Mouse (Mus musculus) gastrocnemius, adult 2 months (tissue): ENCODE measurements around the gene Derl3. TPM values are rescaled to one million over a fixed set of nuclear protein-coding genes. Genes with fewer than 3 reads are reported as not detected.

Experiments used
- DNase-seq: peaks from one replicate; pipeline ENCODE4 v3.0.0; 2022
- H3K27ac ChIP-seq: fragments of 200-600 bp; 2 replicates; pipeline ENCODE4 v1.8.1; 2022; ENCODE audit warnings: mild to moderate bottlenecking
- H3K4me3 ChIP-seq: fragments of 200-600 bp; 2 replicates; pipeline ENCODE4 v1.8.1; 2022; ENCODE audit warnings: mild to moderate bottlenecking, moderate library complexity
- CTCF ChIP-seq: fragments of 200-600 bp; IDR thresholded peaks from 2 replicates; pipeline ENCODE4 v1.8.1; 2022; ENCODE audit warnings: antibody characterized with exemption, mild to moderate bottlenecking, moderate library complexity
- intact Hi-C: fragments of 180-260 bp; cut with DNase I; formaldehyde crosslinking; loops from one replicate; pipeline ENCODE4 v1.15.1; 2025
- total RNA-seq, 2 experiments: library from RNA; stranded (reverse); gene quantifications; 2 replicates each; pipeline ENCODE4 v1.2.3; 2021

Derl3 gene
- total RNA-seq, 2 experiments from 2014 or later = 0.45 TPM; not detected in 1

DNA sequence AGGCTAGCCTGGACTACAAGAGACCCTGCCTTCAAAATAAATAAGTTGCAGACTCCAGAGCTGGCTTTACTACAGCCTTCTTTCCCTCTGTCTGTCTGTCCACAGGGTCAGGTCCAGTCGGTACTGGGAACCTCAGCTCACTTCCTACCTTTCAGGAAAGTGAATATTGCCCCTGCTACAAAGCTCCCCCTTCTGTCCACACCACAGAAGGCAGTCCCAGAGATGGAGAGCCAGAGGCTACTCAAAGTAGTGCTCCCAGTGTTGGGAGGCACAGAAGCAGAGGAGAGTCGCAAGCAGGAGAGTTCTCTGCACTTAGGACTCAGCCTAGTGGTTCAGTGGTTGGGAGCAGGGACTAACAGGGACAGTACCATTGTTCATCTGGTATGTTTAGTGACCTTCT is 31.1 kb downstream of the Derl3 start:
- TF ChIP-seq CTCF = peak; percentile 52
- H3K27ac ChIP-seq = no peak overlapping the region
- peak; percentile 45 for DNase-seq
- no peak overlapping the region for H3K4me3 ChIP-seq
- intact Hi-C loops = no loop called here

DNA sequence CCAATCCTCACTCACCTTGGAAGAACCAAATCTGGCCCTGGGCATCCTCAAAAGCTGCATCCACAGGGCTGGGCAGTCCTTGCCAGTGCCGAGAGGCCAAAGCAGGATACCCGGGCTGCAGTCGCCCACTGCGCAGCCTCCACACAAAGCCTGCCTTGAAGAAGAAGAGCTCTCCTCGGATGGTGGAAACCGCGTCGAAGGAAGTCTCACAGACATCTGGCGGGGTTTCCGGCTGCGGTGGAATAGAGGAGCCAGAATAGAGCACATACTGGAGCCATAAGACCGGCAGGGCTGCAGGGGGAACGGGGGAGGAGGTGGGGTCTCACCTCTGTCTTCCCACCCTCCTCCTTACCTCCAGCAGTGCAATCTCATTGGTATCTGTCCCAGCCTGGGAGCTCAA is 33.2 kb downstream of the Derl3 start:
- no peak overlapping the region for H3K27ac ChIP-seq
- DNase-seq = no peak
- H3K4me3 ChIP-seq = no peak overlapping the region
- TF ChIP-seq CTCF = no peak
- intact Hi-C loops = no loop called here

DNA sequence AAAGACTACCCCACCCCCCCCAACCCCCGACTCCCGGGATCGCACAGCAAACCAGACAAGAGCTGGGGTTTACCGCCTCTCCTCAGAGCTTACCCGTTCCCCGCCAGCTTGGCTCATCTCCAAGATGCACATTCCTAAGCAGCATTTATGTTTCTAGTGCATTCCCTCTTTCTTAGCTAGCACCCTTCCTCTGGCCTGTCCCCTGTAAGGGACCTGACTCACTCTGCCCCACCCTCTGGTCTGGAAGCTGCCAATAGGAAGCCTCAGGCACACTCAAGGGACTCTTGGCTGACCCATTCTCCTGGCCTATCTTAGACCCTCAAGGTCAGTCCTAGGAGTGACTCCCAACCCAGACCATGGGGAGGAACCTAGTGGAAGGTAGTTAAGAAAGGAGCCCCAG is 37.1 kb downstream of the Derl3 start:
- intact Hi-C loops = no loop called here
- no peak for TF ChIP-seq CTCF
- DNase-seq = no peak
- Histone ChIP-seq H3K27ac (no peak overlapping the region; the same call in 1 of the 2 replicates), H3K4me3 (peak overlapping the region; percentile 23; the same call in 1 of the 2 replicates)

DNA sequence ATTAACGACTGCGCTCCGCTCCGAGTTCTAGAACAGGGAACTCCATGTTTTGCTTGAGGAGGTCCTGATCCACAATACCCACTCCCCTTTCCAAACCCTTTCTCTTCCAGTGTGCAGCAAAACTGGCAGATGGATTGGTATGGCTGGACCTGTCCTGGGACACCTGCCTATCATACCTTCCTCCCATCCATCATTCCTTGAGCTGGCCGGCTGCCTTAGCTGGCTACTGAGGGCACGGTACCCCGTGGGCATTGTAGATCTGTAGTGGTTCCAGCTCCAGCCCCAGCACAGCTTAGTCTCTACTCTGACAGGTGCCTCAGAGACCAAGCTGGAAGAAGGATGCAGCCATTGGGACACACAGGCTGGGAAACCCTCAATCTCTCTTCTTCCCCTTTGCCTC is 38.1 kb downstream of the Derl3 start:
- Histone ChIP-seq H3K4me3 (peak overlapping the region; percentile 84), H3K27ac (peak overlapping the region; percentile 86; the same call in 1 of the 2 replicates)
- intact Hi-C loops = no loop called here
- no peak for TF ChIP-seq CTCF
- no peak for DNase-seq

DNA sequence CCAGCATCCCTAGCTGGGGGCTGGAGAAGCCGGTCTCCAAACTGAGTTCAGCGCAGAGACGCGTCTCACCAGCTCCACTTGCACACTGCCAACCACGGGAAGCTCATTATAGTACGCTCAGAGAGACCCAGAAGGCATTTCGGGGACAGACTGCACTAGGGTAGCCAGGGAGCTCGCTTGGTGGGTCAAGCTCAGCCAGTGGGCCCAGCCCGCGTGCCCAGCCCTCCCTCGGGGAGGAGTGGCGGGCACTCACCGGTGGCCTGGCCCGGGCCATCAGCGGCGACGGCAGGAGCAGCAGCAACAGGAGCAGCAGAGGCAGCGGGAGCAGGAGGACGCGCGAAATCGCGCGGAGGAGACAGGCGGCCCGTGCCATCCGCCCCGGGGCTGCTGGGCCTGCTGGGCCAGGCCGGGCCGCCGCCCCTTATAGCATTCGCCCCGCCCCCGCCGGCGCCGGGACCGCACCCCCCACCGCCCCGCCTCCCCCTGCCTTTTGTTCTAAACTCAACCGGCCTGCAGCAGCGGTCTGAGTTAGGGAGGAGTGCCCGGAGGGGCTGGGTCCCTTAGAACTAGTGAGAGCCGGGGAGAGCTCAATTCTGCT is 39.0 kb downstream of the Derl3 start:
- Histone ChIP-seq H3K4me3 (peak overlapping the region; percentile 84), H3K27ac (peak overlapping the region; percentile 86)
- intact Hi-C loops = no loop called here
- TF ChIP-seq CTCF = no peak
- peak; percentile 78 for DNase-seq

DNA sequence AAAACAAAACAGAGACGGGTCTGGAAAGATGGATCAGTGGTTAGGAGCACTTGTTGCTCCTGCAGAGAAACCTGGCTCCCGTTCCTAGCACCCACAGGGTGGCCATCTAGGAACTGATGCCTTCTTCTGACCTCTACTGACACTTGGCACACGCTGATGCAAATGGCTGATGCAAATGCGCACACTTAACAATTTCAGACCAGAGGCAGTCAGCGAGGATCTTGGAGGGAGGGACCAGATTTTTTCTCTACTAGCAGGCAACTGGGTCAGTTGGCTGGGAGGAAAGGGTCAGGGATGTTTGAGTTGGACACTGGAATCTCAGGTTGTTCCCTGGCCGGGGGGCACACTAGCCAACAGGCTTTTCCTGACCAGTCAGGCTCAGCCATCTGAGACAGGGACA is 39.7 kb downstream of the Derl3 start, which contains the start of gene Chchd10:
Gene Chchd10 (plus strand): TSS at position 240 of the 400 bp plus-strand sequence.
- no peak for DNase-seq

DNA sequence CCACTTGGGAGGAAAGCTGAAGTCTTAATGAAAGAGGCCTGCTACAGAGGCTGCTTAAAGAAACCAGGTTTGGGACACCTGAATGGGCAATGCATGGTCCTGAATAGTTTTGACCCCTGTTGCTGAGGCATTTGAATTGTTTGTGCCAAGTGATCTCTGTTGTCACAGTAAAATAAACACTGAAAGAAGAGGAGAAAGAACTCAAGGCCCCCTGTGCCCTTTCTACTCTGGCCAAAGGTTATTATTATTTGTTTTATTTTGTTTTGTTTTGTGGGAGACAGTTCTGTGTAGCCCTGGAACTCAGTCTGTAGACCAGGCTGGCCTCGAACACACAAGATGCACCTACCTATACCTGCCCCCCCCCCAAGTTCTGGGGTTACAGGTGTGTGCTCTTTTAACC is 41.8 kb downstream of the Derl3 start:
- no peak for DNase-seq
- TF ChIP-seq CTCF = no peak
- intact Hi-C loops = loop anchor here (5.0 kb wide), 1 partner anchor 38 kb away; no protein-coding TSS in a partner anchor
- H3K4me3 ChIP-seq = peak overlapping the region; percentile 81
- peak overlapping the region; percentile 99 for H3K27ac ChIP-seq

More for the DNA sequence above, 39.7 kb downstream of the Derl3 start, which contains the start of gene Chchd10:
- TF ChIP-seq CTCF = no peak
- intact Hi-C loops = no loop called here
- Histone ChIP-seq H3K4me3 (peak within 1 kb of the TSS; percentile 84), H3K27ac (peak within 1 kb of the TSS; percentile 86)

DNA sequence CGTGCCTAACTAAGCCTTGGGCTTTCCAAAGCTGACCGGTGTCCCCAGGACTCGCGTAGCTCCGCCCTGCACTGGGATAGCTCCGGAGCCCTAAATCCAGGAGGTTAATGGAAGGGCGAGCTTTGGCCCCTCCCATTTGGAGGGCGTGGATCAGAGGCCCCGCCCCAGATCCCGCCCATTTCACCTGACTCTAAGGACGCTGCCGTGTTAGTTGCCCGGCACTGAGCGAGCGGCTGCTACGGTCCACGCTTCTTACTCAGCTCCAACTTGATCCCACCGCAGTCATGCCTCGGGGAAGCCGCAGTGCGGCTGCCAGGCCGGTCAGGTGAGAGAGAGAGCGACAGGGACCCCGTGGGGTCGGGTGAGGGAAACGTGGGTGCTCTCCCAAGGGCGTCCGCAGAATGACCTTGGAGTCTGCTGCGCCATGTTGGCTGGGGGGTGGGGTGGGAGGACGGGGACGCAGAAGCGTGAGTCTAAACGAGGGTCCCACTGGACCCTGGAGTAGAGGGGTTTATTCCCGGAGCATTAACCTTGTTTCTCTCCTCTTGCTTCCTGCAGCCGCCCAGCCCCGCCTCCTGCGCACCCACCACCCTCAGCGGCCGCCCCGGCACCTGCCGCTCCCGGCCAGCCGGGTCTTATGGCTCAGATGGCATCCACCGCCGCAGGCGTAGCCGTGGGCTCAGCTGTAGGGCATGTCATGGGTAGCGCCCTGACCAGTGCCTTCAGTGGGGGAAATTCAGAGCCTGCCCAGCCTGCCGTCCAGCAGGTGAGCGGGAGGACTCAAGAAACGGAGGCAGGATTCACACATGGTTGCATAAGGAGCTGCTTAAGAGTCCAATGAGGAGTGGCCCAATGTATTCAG is 42.7 kb downstream of the Derl3 start, which contains the start of gene Mmp11:
Gene Mmp11 (minus strand): TSS at position 817 of the 862 bp plus-strand sequence.
- intact Hi-C loops = loop anchor here (5.0 kb wide), 1 partner anchor 39 kb away; no protein-coding TSS in a partner anchor

DNA sequence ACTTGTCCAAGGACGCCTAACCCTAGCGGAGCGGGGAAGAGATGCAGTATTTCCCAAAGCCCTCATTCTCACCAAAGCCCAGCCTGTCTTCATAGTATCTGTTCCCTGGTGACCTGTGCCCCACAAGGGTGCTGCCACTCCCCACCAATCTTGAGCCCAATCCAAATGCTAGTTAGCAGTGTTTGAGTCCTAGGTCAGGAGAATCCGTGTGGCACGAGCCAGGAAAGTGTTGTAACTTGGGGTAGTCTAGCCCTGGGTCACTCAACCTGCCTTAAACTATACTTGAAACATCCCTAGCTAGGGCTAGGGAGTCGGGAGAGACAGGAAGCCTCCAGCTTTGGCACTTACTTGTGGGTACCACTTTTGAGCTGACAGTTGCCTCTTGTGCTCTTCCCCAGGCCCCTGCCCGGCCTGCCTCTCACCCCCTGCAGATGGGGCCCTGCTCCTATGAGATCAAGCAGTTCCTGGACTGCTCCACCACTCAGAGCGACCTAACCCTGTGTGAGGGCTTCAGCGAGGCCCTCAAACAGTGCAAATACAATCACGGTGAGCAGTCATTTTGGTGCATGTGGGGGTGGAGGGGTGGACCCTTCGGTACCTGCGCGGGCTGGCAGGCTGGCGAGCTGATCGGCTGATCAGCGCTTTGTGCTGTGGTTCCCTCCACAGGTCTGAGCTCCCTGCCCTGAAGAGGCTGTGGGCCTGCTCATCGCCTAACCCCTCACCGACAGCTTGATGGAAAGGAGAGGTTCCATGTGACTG is 43.9 kb downstream of the Derl3 start:
- Histone ChIP-seq H3K27ac (peak overlapping the region; percentile 99), H3K4me3 (peak overlapping the region; percentile 81)
- peak; percentile 51 for DNase-seq
- intact Hi-C loops = loop anchor here (5.0 kb wide), 1 partner anchor 40 kb away; no protein-coding TSS in a partner anchor
- TF ChIP-seq CTCF = no peak

More for the DNA sequence above, 42.7 kb downstream of the Derl3 start, which contains the start of gene Mmp11:
- Histone ChIP-seq H3K4me3 (peak within 1 kb of the TSS; percentile 81), H3K27ac (peak within 1 kb of the TSS; percentile 99)
- DNase-seq = peak; percentile 86
- TF ChIP-seq CTCF = no peak

DNA sequence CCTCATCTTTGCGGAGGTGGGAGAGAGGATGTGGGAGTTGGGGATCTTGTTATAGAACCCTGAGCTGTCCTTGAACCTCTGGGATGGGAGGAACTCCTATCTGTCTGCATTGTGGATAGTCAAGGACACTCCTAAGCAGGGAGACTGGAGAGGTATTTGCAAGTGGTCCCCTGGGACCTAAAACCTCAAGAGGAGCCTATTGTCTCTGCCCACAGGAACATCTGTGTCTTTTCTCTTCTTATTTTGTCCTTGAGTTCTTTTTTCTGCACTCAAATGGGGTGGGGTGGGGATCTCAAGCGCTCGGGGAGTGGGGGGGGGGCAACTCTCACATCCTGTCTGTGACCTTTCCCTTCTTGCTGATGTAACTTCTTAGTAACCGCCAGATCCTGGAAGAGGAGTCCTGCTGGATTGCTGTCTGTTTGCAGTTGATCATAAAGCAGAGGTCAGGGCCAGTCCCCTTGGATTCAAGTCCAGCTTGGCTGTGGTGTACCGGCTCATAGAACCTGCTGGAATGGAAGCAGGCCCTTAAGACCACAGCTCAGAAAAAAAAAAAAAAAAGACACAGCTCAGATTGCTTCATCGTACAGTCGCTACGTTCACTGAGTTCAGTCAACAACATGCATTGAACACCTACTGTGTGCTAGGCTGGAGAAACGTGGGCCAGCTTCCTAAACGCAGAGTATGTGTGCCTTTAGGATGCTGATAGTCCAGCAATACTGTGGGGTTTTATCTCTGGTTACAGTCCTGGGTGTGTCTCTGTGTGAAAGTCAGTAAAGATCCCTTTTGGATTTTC is 44.8 kb downstream of the Derl3 start:
- TF ChIP-seq CTCF = no peak
- DNase-seq = peak; percentile 57
- Histone ChIP-seq H3K27ac (peak overlapping the region; percentile 99), H3K4me3 (peak overlapping the region; percentile 81)
- intact Hi-C loops = loop anchor here (5.0 kb wide), 1 partner anchor 41 kb away; no protein-coding TSS in a partner anchor

DNA sequence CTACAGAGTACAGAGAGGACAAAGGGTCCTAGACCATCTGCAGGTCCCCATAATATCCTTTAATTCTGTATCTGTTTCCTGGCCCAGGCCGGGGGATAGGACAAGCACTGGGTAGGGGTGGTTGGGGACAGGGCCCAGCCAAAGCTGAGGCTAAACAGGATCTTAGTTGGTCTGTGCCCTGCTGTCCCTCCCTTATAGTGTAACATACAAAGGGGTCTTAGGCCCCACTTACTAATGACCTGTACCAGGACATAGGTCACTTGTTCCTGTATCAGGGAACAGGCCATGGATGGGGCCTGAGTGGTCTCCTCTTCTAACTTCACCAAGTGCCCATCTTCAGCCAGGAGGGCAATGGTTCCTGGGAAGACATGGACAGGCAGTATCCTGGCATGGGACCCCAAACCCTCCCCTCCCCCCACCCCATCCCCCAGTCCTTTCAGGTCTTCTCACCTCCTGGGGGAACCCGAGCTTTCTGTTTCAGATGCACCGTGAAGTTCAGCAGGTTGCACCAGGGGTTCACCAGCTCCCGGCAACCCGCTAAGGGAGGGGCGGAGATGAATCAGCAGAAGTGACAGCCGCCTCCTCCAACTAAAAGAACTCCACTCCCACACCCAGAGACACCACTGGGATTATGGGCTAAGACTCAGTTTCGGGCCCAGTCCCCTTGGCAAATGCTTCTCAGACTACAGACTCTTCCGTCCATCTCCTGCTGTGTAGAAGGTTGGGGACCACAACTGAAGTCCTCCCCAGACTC is 46.4 kb downstream of the Derl3 start:
- DNase-seq = no peak
- TF ChIP-seq CTCF = no peak
- no peak overlapping the region for H3K4me3 ChIP-seq
- intact Hi-C loops = loop anchor here (5.0 kb wide), 1 partner anchor 42 kb away; no protein-coding TSS in a partner anchor
- peak overlapping the region; percentile 7; the same call in 1 of the 2 replicates for H3K27ac ChIP-seq
